Comparison of ENCODE assay signal across 26 mouse cellular contexts in the genomic region with DNA sequence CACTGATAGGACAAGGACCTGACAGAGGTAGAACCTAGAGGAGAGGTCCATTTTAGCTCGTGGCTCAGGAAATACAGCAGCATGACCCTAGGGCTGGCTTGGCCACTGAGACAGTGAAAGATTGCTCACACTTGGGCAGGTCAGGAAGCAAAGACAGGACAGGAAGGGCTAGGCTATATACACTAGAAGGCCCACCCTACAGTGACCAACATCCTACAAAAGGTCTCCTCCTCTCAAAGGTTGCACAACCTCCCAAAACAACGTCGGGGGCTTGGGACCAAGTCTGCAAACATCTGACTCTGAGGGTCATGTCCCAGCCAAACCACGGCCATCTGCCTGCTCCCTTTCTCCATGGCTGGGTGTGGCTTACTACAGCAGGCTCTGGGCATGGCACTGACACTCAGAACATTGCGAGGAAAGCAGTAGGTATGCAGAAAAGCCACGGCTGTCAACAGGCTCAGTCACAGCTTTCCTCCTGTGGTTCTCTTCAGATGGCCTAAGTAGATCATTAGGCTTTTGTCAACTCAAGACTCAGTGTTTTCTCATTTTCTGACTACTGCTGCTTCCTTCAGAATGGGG.
"Had no signal": no experiment of that assay in that cellular context is flagged by ENCODE, and none has a peak within 500 bp of the region (broad histone marks: within the 10 kb centered on the region; RNA-seq: fewer than 3 reads in every experiment).

No protein-coding gene starts in this region.

- H3K4me3 ChIP-seq: gastrocnemius, adult 2 months; heart, adult 2 months; heart, embryonic 13.5 days; heart, embryonic 15.5 days; hindbrain, embryonic 10.5 days; hindbrain, embryonic 13.5 days; hindbrain, embryonic 15.5 days; kidney, embryonic 15.5 days; limb, embryonic 13.5 days; limb, embryonic 15.5 days had no signal

- H3K9ac ChIP-seq: heart, embryonic 13.5 days; heart, embryonic 15.5 days; hindbrain, embryonic 13.5 days; hindbrain, embryonic 15.5 days; kidney, embryonic 15.5 days; limb, embryonic 13.5 days; limb, embryonic 15.5 days had no signal

- H3K27me3 ChIP-seq: heart, embryonic 13.5 days; heart, embryonic 15.5 days; hindbrain, embryonic 13.5 days; hindbrain, embryonic 15.5 days; kidney, embryonic 15.5 days; limb, embryonic 13.5 days; limb, embryonic 15.5 days had no signal

- DNase-seq: gastrocnemius, adult 2 months; gastrocnemius, postnatal 10 days; gastrocnemius, postnatal 25 days; heart, adult 2 months; heart, postnatal 14 days; heart, postnatal 4 days; kidney, adult 11 months; kidney, adult 2 months; kidney, adult 9 months; kidney, postnatal 14 days; kidney, postnatal 36 days; layer of hippocampus, adult 9-11 months; layer of hippocampus, postnatal 36 days; left cerebral cortex, postnatal 4 days had no signal

- H3K36me3 ChIP-seq: hindbrain, embryonic 10.5 days; hindbrain, embryonic 13.5 days; hindbrain, embryonic 15.5 days; kidney, embryonic 15.5 days; limb, embryonic 13.5 days; limb, embryonic 15.5 days had no signal

- H3K4me1 ChIP-seq: heart, embryonic 15.5 days; hindbrain, embryonic 10.5 days; hindbrain, embryonic 13.5 days; hindbrain, embryonic 15.5 days; kidney, embryonic 15.5 days; limb, embryonic 13.5 days; limb, embryonic 15.5 days had no signal

- ATAC-seq: hindbrain, postnatal 0 days; intestine, embryonic 16.5 days had no signal

- H3K9me3 ChIP-seq: heart, embryonic 13.5 days; heart, embryonic 15.5 days; hindbrain, embryonic 10.5 days; hindbrain, embryonic 13.5 days; hindbrain, embryonic 15.5 days; kidney, embryonic 15.5 days; limb, embryonic 15.5 days had no signal

- H3K4me2 ChIP-seq: heart, embryonic 11.5 days; heart, embryonic 13.5 days; heart, embryonic 15.5 days; hindbrain, embryonic 13.5 days; hindbrain, embryonic 15.5 days; kidney, embryonic 15.5 days; limb, embryonic 13.5 days; limb, embryonic 15.5 days had no signal

- H3K27ac ChIP-seq: gastrocnemius, adult 2 months; heart, adult 2 months; heart, embryonic 13.5 days; heart, embryonic 15.5 days; hindbrain, embryonic 10.5 days; hindbrain, embryonic 13.5 days; hindbrain, embryonic 15.5 days; hindbrain, postnatal 0 days; kidney, embryonic 15.5 days; kidney, postnatal 0 days; limb, embryonic 13.5 days; limb, embryonic 15.5 days had no signal
